Mouse (Mus musculus): ENCODE measurements at regions not wholly inside any gene's neighbourhood (a gene's known extent, or its start where the extent isn't known, plus 50 kb on each side); places are given as distances from the start of the nearest gene placed in this dataset.

GRCm38 (mm10) chr15:40365613-40366012 lies 231.4 kb downstream of the 9330182O14Rik start:
- Histone ChIP-seq H3K4me2 (ENCODE audit: low read depth, severe bottlenecking) (no peak overlapping the region), H3K27me3 (ENCODE audit: control insufficient read depth, insufficient read depth, low read length) (no peaks in the 10 kb centered on the region), H3K27ac (replicated peaks; ENCODE audit: low read depth, low read length) (no peak overlapping the region), H3K9ac (ENCODE audit: low read length) (no peak overlapping the region), H3K4me3 (ENCODE audit: low read depth, low read length) (no peak overlapping the region), H3K36me3 (ENCODE audit: control insufficient read depth, insufficient read depth, low read length) (no peaks in the 10 kb centered on the region), H3K4me1 (ENCODE audit: control insufficient read depth, insufficient read depth, low read length) (no peaks in the 10 kb centered on the region), H3K9me3 (ENCODE audit: control insufficient read depth, low read length) (no peaks in the 10 kb centered on the region)
- DNase-seq (ENCODE audit: low spot score): no peak
- no peak for ATAC-seq (ENCODE audit: insufficient number of reproducible peaks, low FRiP score, low TSS enrichment, low read depth)

DNA sequence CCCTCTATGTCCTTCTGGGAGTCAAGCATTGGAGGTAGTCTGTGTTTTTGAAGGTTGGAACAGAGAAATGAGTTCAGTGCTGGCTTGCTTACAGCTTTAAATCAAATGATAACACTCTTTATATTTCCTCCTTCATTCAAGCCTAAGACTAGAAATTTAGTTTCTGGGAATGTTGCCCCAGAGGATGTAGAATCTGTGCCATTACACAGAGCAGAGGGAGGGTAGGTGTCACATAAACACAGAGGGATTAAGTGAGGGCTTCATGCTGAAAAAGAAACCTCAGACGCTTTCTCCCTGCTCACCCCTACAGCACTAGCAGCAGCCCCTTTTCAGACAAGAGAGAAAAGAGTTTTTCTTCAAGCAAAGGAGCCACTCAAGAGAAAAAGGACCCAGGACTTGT lies 232.9 kb downstream of the 9330182O14Rik start:
- WGBS: 42% methylated on average over 1 of the region's 1 CpGs

GRCm38 (mm10) chr15:40368746-40369145 lies 234.6 kb downstream of the 9330182O14Rik start:
- Histone ChIP-seq H3K4me1 (ENCODE audit: control insufficient read depth, insufficient read depth, low read length) (no peaks in the 10 kb centered on the region), H3K9ac (ENCODE audit: low read length) (no peak overlapping the region), H3K27ac (replicated peaks; ENCODE audit: low read depth, low read length) (no peak overlapping the region), H3K9me3 (ENCODE audit: control insufficient read depth, low read length) (no peaks in the 10 kb centered on the region), H3K27me3 (ENCODE audit: control insufficient read depth, insufficient read depth, low read length) (no peaks in the 10 kb centered on the region), H3K36me3 (ENCODE audit: control insufficient read depth, insufficient read depth, low read length) (no peaks in the 10 kb centered on the region), H3K4me2 (ENCODE audit: low read depth, severe bottlenecking) (no peak overlapping the region), H3K4me3 (ENCODE audit: low read depth, low read length) (no peak overlapping the region)
- ATAC-seq (ENCODE audit: insufficient number of reproducible peaks, low FRiP score, low TSS enrichment, low read depth) (no peak), DNase-seq (ENCODE audit: low spot score) (no peak)
- 90% methylated on average over 3 of the region's 3 CpGs for WGBS

More for the DNA sequence above, 232.9 kb downstream of the 9330182O14Rik start:
- ATAC-seq (ENCODE audit: insufficient number of reproducible peaks, low FRiP score, low TSS enrichment, low read depth) (no peak), DNase-seq (ENCODE audit: low spot score) (no peak)
- Histone ChIP-seq H3K9me3 (ENCODE audit: control insufficient read depth, low read length) (no peaks in the 10 kb centered on the region), H3K27me3 (ENCODE audit: control insufficient read depth, insufficient read depth, low read length) (no peaks in the 10 kb centered on the region), H3K27ac (replicated peaks; ENCODE audit: low read depth, low read length) (no peak overlapping the region), H3K36me3 (ENCODE audit: control insufficient read depth, insufficient read depth, low read length) (no peaks in the 10 kb centered on the region), H3K4me2 (ENCODE audit: low read depth, severe bottlenecking) (no peak overlapping the region), H3K4me1 (ENCODE audit: control insufficient read depth, insufficient read depth, low read length) (no peaks in the 10 kb centered on the region), H3K9ac (ENCODE audit: low read length) (no peak overlapping the region), H3K4me3 (ENCODE audit: low read depth, low read length) (no peak overlapping the region)

- WGBS: 88% methylated on average over 4 of the region's 4 CpGs
- DNase-seq (ENCODE audit: low spot score): no peak
Measured at GRCm38 (mm10) chr15:40371486-40371885, 237.3 kb downstream of the 9330182O14Rik start.

GRCm38 (mm10) chr15:40386526-40386925 lies 252.4 kb downstream of the 9330182O14Rik start:
- Histone ChIP-seq H3K27me3 (ENCODE audit: control insufficient read depth, insufficient read depth, low read length) (no peaks in the 10 kb centered on the region), H3K9ac (ENCODE audit: low read length) (no peak overlapping the region), H3K4me3 (ENCODE audit: low read depth, low read length) (no peak overlapping the region), H3K4me2 (ENCODE audit: low read depth, severe bottlenecking) (no peak overlapping the region), H3K4me1 (ENCODE audit: control insufficient read depth, insufficient read depth, low read length) (no peaks in the 10 kb centered on the region), H3K9me3 (ENCODE audit: control insufficient read depth, low read length) (no peaks in the 10 kb centered on the region), H3K27ac (replicated peaks; ENCODE audit: low read depth, low read length) (no peak overlapping the region), H3K36me3 (ENCODE audit: control insufficient read depth, insufficient read depth, low read length) (no peaks in the 10 kb centered on the region)
- ATAC-seq (ENCODE audit: insufficient number of reproducible peaks, low FRiP score, low TSS enrichment, low read depth): no peak
- 82% methylated on average over 2 of the region's 2 CpGs for WGBS
- no peak for DNase-seq (ENCODE audit: low spot score)

More at GRCm38 (mm10) chr15:40371486-40371885, 237.3 kb downstream of the 9330182O14Rik start:
- ATAC-seq (ENCODE audit: insufficient number of reproducible peaks, low FRiP score, low TSS enrichment, low read depth): no peak
- Histone ChIP-seq H3K4me2 (ENCODE audit: low read depth, severe bottlenecking) (no peak overlapping the region), H3K27ac (replicated peaks; ENCODE audit: low read depth, low read length) (no peak overlapping the region), H3K9me3 (ENCODE audit: control insufficient read depth, low read length) (no peaks in the 10 kb centered on the region), H3K4me1 (ENCODE audit: control insufficient read depth, insufficient read depth, low read length) (no peaks in the 10 kb centered on the region), H3K9ac (ENCODE audit: low read length) (no peak overlapping the region), H3K36me3 (ENCODE audit: control insufficient read depth, insufficient read depth, low read length) (no peaks in the 10 kb centered on the region), H3K4me3 (ENCODE audit: low read depth, low read length) (no peak overlapping the region), H3K27me3 (ENCODE audit: control insufficient read depth, insufficient read depth, low read length) (no peaks in the 10 kb centered on the region)

DNA sequence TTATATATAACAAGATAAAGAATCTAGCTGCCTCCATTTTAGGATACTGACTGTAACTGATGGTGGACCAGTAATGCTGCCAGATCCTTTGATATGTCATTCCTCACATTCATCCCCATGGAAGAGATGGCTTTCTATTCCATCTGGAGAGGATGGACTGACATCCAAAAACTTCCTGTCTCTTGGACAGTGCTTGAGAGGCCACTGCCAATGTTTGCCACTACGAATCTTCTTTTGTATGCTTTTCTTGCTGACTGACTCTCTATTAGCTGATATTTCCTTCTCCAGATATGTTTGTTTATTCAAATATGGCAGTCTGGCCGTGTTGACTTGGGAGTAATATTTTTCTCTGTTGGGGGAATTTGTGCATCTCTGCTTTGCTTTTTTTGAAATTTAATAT lies 253.6 kb downstream of the 9330182O14Rik start:
- ATAC-seq (ENCODE audit: insufficient number of reproducible peaks, low FRiP score, low TSS enrichment, low read depth) (no peak), DNase-seq (ENCODE audit: low spot score) (no peak)
- Histone ChIP-seq H3K27me3 (ENCODE audit: control insufficient read depth, insufficient read depth, low read length) (no peaks in the 10 kb centered on the region), H3K4me3 (ENCODE audit: low read depth, low read length) (no peak overlapping the region), H3K27ac (replicated peaks; ENCODE audit: low read depth, low read length) (no peak overlapping the region), H3K9me3 (ENCODE audit: control insufficient read depth, low read length) (no peaks in the 10 kb centered on the region), H3K9ac (ENCODE audit: low read length) (no peak overlapping the region), H3K36me3 (ENCODE audit: control insufficient read depth, insufficient read depth, low read length) (no peaks in the 10 kb centered on the region), H3K4me2 (ENCODE audit: low read depth, severe bottlenecking) (no peak overlapping the region), H3K4me1 (ENCODE audit: control insufficient read depth, insufficient read depth, low read length) (no peaks in the 10 kb centered on the region)
- WGBS: 85% methylated on average over 2 of the region's 2 CpGs

DNA sequence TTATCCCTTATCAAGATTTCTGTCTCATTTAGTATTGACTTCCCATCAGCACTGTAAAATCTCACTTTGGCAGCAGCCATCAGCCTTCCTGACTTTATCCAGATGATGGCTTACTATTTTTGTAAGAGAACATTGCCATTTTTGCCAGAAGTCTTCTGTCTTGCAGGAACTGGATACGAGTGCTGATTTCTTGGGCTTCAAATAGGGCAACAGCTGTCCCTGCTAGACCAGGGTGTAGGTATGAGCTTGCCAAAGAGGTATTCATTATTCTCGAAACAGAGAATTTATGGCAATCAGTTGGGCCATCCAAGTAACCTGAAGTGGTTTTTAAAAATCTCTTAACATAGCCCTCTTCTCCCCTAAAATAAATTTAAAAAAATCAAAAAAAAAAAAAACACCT lies 254.6 kb downstream of the 9330182O14Rik start:
- Histone ChIP-seq H3K4me3 (ENCODE audit: low read depth, low read length) (no peak overlapping the region), H3K9me3 (ENCODE audit: control insufficient read depth, low read length) (no peaks in the 10 kb centered on the region), H3K36me3 (ENCODE audit: control insufficient read depth, insufficient read depth, low read length) (no peaks in the 10 kb centered on the region), H3K27me3 (ENCODE audit: control insufficient read depth, insufficient read depth, low read length) (no peaks in the 10 kb centered on the region), H3K9ac (ENCODE audit: low read length) (no peak overlapping the region), H3K27ac (replicated peaks; ENCODE audit: low read depth, low read length) (no peak overlapping the region), H3K4me2 (ENCODE audit: low read depth, severe bottlenecking) (no peak overlapping the region), H3K4me1 (ENCODE audit: control insufficient read depth, insufficient read depth, low read length) (no peaks in the 10 kb centered on the region)
- DNase-seq (ENCODE audit: low spot score) (no peak), ATAC-seq (ENCODE audit: insufficient number of reproducible peaks, low FRiP score, low TSS enrichment, low read depth) (no peak)
- 75% methylated on average over 2 of the region's 2 CpGs for WGBS

DNA sequence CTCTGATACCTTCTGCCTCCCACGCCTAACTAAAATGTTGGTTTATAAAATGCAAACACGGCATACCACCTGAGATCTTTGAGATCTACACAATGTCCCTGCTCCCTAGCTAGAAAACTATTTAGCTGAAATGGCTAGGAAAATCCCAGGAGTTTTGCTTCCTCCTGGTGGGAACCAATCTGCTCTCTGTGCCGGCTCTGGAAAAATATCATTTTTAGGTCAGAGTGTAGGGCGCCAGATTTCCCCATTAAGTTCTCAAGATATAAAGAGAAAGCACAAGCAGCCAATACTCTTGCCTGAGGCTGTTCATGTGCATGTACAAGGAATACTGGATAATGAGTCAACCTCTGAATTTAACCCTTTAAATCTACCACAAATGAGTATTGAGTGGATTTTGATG lies 301.0 kb downstream of the 9330182O14Rik start:
- Histone ChIP-seq H3K27ac (replicated peaks; ENCODE audit: low read depth, low read length) (no peak overlapping the region), H3K4me1 (ENCODE audit: control insufficient read depth, insufficient read depth, low read length) (no peaks in the 10 kb centered on the region), H3K9ac (ENCODE audit: low read length) (no peak overlapping the region), H3K9me3 (ENCODE audit: control insufficient read depth, low read length) (no peaks in the 10 kb centered on the region), H3K27me3 (ENCODE audit: control insufficient read depth, insufficient read depth, low read length) (no peaks in the 10 kb centered on the region), H3K4me3 (ENCODE audit: low read depth, low read length) (no peak overlapping the region), H3K36me3 (ENCODE audit: control insufficient read depth, insufficient read depth, low read length) (no peaks in the 10 kb centered on the region), H3K4me2 (ENCODE audit: low read depth, severe bottlenecking) (no peak overlapping the region)
- no peak for ATAC-seq (ENCODE audit: insufficient number of reproducible peaks, low FRiP score, low TSS enrichment, low read depth)
- no peak for DNase-seq (ENCODE audit: low spot score)
- WGBS: 90% methylated on average over 4 of the region's 4 CpGs

GRCm38 (mm10) chr15:40436688-40437087 lies 302.5 kb downstream of the 9330182O14Rik start:
- 73% methylated on average over 3 of the region's 3 CpGs for WGBS
- no peak overlapping the region for H3K4me3 ChIP-seq (ENCODE audit: low read depth, low read length)

More at GRCm38 (mm10) chr15:40436688-40437087, 302.5 kb downstream of the 9330182O14Rik start:
- H3K4me2 ChIP-seq (ENCODE audit: low read depth, severe bottlenecking): no peak overlapping the region
- no peak overlapping the region for H3K9ac ChIP-seq (ENCODE audit: low read length)
- H3K9me3 ChIP-seq (ENCODE audit: control insufficient read depth, low read length): no peaks in the 10 kb centered on the region
- no peaks in the 10 kb centered on the region for H3K4me1 ChIP-seq (ENCODE audit: control insufficient read depth, insufficient read depth, low read length)
- no peaks in the 10 kb centered on the region for H3K27me3 ChIP-seq (ENCODE audit: control insufficient read depth, insufficient read depth, low read length)
- ATAC-seq (ENCODE audit: insufficient number of reproducible peaks, low FRiP score, low TSS enrichment, low read depth) (no peak), DNase-seq (ENCODE audit: low spot score) (no peak)
- no peaks in the 10 kb centered on the region for H3K36me3 ChIP-seq (ENCODE audit: control insufficient read depth, insufficient read depth, low read length)
- H3K27ac ChIP-seq (replicated peaks; ENCODE audit: low read depth, low read length): no peak overlapping the region

Data from limb, embryonic 11.5 days (tissue).